Mouse (Mus musculus) midbrain, embryonic 14.5 days (tissue): ENCODE measurements at regions not wholly inside any gene's neighbourhood (a gene's known extent, or its start where the extent isn't known, plus 50 kb on each side); places are given as distances from the start of the nearest gene placed in this dataset.

ENCODE experiments used
- ATAC-seq: fragments of 200-750 bp; cut with Nextera tagmentation; 2 replicates; pipeline ENCODE4 v1.8.0; 2017; ENCODE audit warnings: moderate number of reproducible peaks, moderate library complexity; ENCODE audit not compliant: low FRiP score, low TSS enrichment
- DNase-seq: peaks from one replicate; pipeline ENCODE4 v3.0.0-alpha.2; 2015
- H3K27ac ChIP-seq: fragments of 300-500 bp; sonication (generic); replicated peaks from 2 replicates; pipeline ENCODE4 v1.5.1; 2014; ENCODE audit warnings: mild to moderate bottlenecking, low read depth, low read length, moderate library complexity
- H3K27me3 ChIP-seq: fragments of 300-500 bp; sonication (generic); 2 replicates; pipeline ENCODE4 v1.6.1; 2014; ENCODE audit warnings: low read length, control low read depth, mixed read lengths; ENCODE audit not compliant: control insufficient read depth, insufficient read depth
- H3K36me3 ChIP-seq: fragments of 300-500 bp; sonication (generic); 2 replicates; pipeline ENCODE4 v1.6.1; 2014; ENCODE audit warnings: low read length, control low read depth; ENCODE audit not compliant: control insufficient read depth, insufficient read depth
- H3K4me1 ChIP-seq: fragments of 300-500 bp; sonication (generic); 2 replicates; pipeline ENCODE4 v1.6.1; 2014; ENCODE audit warnings: mild to moderate bottlenecking, antibody characterized with exemption, low read length, control low read depth; ENCODE audit not compliant: control insufficient read depth, insufficient read depth
- H3K4me2 ChIP-seq: fragments of 300-500 bp; sonication (generic); 2 replicates; pipeline ENCODE4 v1.6.1; 2014; ENCODE audit warnings: mild to moderate bottlenecking, low read length, moderate library complexity
- H3K4me3 ChIP-seq: fragments of 300-500 bp; sonication (generic); replicated peaks from 2 replicates; pipeline ENCODE4 v1.5.1; 2014; ENCODE audit warnings: low read depth, low read length
- H3K9ac ChIP-seq: fragments of 300-500 bp; sonication (generic); replicated peaks from 2 replicates; pipeline ENCODE4 v1.6.1; 2014; ENCODE audit warnings: mild to moderate bottlenecking, low read length, moderate library complexity
- H3K9me3 ChIP-seq: fragments of 300-500 bp; sonication (generic); 2 replicates; pipeline ENCODE4 v1.6.1; 2016; ENCODE audit warnings: low read length, control low read depth, mixed read lengths; ENCODE audit not compliant: control insufficient read depth
- WGBS: fragments of 180-500 bp; shearing (Covaris S2); extraction: QIAGEN DNeasy Blood & Tissue Kit; methylation state at CpG from one replicate; pipeline ENCODE4 v1.1.7; 2014; 5-methylcytosine and 5-hydroxymethylcytosine counted together

- ATAC-seq, result no peak
- Histone ChIP-seq H3K9me3 (no peaks in the 10 kb centered on the region), H3K36me3 (no peaks in the 10 kb centered on the region), H3K27ac (no peak overlapping the region), H3K4me2 (no peak overlapping the region), H3K27me3 (no peaks in the 10 kb centered on the region), H3K4me3 (no peak overlapping the region), H3K4me1 (no peaks in the 10 kb centered on the region), H3K9ac (no peak overlapping the region)
- 66% methylated on average over 10 of the region's 10 CpGs for WGBS
- DNase-seq, result no peak
These were observed 539.2 kb downstream of the Gm19410 start for GRCm38 (mm10) chr8:36304809-36305208.

DNA sequence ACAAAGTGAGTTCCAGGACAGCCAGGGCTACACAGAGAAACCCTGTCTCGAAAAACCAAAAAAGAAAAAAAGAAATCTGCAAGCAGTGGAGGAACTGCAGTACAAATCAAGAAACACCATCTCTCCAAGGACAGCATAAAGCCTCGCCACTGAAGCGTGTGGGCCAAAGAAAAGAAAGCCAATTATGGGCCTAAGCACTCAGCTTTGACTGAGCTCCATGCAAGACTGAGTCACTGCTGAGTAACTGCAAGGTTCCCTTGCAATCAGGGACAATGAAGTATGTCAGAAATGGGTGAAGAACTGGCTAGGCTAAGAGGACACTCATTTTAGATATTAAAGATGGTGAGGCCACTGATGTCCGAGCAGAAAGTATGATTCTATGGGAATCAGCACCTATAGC is 540.7 kb downstream of the Gm19410 start:
- ATAC-seq (no peak), DNase-seq (no peak)
- Histone ChIP-seq H3K9ac (no peak overlapping the region), H3K36me3 (no peaks in the 10 kb centered on the region), H3K27me3 (no peaks in the 10 kb centered on the region), H3K4me3 (no peak overlapping the region), H3K4me1 (no peaks in the 10 kb centered on the region), H3K4me2 (no peak overlapping the region), H3K9me3 (no peaks in the 10 kb centered on the region), H3K27ac (no peak overlapping the region)
- 79% methylated on average over 4 of the region's 4 CpGs for WGBS

DNA sequence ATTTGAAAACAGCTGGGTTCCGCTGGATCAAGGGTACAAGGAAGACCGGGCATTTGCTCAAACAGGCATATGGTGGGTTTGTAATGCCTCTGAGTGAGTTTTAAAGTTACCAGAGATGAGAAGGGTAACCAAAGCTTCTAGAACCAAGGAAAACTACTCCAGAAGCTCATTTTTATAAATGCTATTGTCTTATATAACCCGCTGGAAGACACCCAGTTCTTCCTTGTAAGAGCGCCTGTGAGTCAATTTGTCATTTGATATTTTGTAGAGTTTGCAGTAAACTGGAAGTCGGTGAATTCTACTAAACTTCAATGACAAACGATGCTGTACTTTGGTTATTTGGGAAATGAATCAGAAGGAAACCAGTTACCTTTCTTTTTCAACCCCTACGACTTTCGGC is 541.9 kb downstream of the Gm19410 start:
- 92% methylated on average over 8 of the region's 8 CpGs for WGBS

DNA sequence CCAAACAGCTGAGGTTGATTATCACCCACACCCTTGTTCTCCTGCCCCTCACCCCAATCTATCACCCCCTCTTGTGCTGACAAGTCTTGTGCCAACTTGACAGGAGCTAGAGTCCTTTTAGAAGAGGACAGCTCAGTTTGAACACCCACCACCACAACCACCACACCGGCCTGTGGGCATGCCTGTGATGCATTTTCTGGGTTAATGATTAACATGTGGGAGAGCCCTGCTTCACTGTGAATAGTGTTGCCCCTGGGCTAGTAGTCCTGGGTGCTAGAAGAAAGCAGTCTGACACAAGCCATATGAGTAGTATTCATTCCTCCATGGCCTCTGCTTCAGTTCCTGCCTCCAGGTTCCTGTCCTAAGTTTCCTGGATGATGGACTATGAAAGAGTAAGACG is 542.5 kb downstream of the Gm19410 start:
- WGBS, result 93% methylated on average over 2 of the region's 2 CpGs
- H3K9me3 ChIP-seq, result no peaks in the 10 kb centered on the region
- no peak for DNase-seq
- H3K36me3 ChIP-seq, result no peaks in the 10 kb centered on the region
- H3K27me3 ChIP-seq, result no peaks in the 10 kb centered on the region
- H3K4me3 ChIP-seq, result no peak overlapping the region
- H3K9ac ChIP-seq, result no peak overlapping the region
- ATAC-seq, result no peak
- no peak overlapping the region for H3K4me2 ChIP-seq
- H3K27ac ChIP-seq, result no peak overlapping the region
- H3K4me1 ChIP-seq, result no peaks in the 10 kb centered on the region

More for the DNA sequence above, 541.9 kb downstream of the Gm19410 start:
- no peak overlapping the region for H3K4me3 ChIP-seq
- H3K4me2 ChIP-seq, result no peak overlapping the region
- no peaks in the 10 kb centered on the region for H3K4me1 ChIP-seq
- no peaks in the 10 kb centered on the region for H3K9me3 ChIP-seq
- H3K27ac ChIP-seq, result no peak overlapping the region
- H3K36me3 ChIP-seq, result no peaks in the 10 kb centered on the region
- H3K27me3 ChIP-seq, result no peaks in the 10 kb centered on the region
- no peak overlapping the region for H3K9ac ChIP-seq
- no peak for DNase-seq
- no peak for ATAC-seq

GRCm38 (mm10) chr8:36309326-36309725 is 543.7 kb downstream of the Gm19410 start:
- no peak overlapping the region for H3K27ac ChIP-seq
- no peaks in the 10 kb centered on the region for H3K9me3 ChIP-seq
- ATAC-seq, result no peak
- no peak overlapping the region for H3K9ac ChIP-seq
- H3K27me3 ChIP-seq, result no peaks in the 10 kb centered on the region
- no peaks in the 10 kb centered on the region for H3K4me1 ChIP-seq
- no peak for DNase-seq
- no peak overlapping the region for H3K4me2 ChIP-seq
- WGBS, result 93% methylated on average over 6 of the region's 6 CpGs
- no peak overlapping the region for H3K4me3 ChIP-seq
- H3K36me3 ChIP-seq, result no peaks in the 10 kb centered on the region

DNA sequence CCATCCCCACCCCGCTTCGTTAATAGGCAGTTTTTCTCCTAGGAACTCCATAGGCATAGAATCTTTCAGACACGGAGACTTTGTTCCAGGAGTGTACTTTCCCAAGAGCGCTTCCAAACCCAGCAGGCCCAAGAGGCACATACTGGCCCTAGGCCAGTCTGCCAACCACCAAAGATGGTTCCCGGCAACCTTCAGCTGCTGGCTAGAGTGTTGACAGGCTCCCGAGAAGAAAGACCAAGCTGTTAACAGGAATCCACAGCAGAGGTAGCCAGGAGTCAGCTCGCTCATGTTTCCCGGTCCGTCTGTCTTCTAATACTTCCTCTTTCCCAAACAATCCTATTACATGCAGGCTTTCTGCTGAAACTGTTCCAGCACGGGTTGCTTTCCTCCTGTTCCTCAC is 544.4 kb downstream of the Gm19410 start:
- Histone ChIP-seq H3K9ac (no peak overlapping the region), H3K27ac (no peak overlapping the region), H3K27me3 (no peaks in the 10 kb centered on the region), H3K4me3 (no peak overlapping the region), H3K9me3 (no peaks in the 10 kb centered on the region), H3K4me2 (no peak overlapping the region), H3K36me3 (no peaks in the 10 kb centered on the region), H3K4me1 (no peaks in the 10 kb centered on the region)
- ATAC-seq (no peak), DNase-seq (peak; percentile 21)
- WGBS, result 84% methylated on average over 10 of the region's 10 CpGs

DNA sequence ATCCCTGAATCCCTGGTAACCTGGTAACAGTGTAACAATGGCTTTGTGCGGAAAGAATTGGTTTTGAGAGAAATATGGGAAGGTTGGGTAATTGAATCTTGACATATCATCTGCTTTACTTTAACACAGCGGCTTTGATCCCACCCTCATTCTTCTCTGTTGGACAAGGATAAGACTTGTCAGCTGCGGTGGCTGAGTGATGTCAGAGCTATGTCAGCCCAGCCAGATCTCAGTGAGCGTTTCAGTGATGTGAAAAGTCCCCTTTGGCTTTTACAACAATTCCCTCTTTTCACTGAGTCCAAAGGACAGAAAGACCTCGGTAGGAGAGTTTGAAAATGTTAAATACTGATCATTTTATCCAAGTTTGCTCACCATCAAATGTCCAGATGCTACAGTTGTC is 546.1 kb downstream of the Gm19410 start:
- Histone ChIP-seq H3K9ac (no peak overlapping the region), H3K4me3 (no peak overlapping the region), H3K27me3 (no peaks in the 10 kb centered on the region), H3K36me3 (no peaks in the 10 kb centered on the region), H3K9me3 (no peaks in the 10 kb centered on the region), H3K27ac (no peak overlapping the region), H3K4me2 (no peak overlapping the region), H3K4me1 (no peaks in the 10 kb centered on the region)
- 64% methylated on average over 5 of the region's 5 CpGs for WGBS
- ATAC-seq, result no peak
- DNase-seq, result no peak

GRCm38 (mm10) chr8:36312963-36313362 is 547.4 kb downstream of the Gm19410 start:
- Histone ChIP-seq H3K9me3 (no peaks in the 10 kb centered on the region), H3K9ac (no peak overlapping the region), H3K4me2 (no peak overlapping the region), H3K4me1 (no peaks in the 10 kb centered on the region), H3K4me3 (no peak overlapping the region), H3K27me3 (no peaks in the 10 kb centered on the region), H3K36me3 (no peaks in the 10 kb centered on the region), H3K27ac (no peak overlapping the region)
- ATAC-seq (no peak), DNase-seq (no peak)
- 90% methylated on average over 3 of the region's 3 CpGs for WGBS

DNA sequence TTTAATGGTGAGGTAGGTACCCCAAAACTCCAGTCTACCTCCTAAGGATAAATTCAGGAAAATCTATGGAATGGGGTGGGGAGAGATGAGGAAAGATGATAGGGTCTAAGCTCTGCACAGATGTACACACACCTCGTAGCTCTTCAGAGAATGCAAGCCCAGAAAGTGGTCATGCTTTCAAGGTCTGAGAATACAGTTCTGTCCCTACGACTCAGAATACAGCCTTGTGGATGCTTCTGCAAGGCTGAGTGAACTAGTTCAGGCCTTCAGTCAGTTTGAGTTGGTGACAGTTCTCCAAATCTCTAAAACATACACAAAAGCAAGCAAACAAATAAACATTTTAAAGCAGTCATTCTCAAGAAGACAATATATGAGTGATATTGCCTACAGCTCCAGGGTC is 552.8 kb downstream of the Gm19410 start:
- no peak overlapping the region for H3K4me2 ChIP-seq
- no peak for ATAC-seq
- 87% methylated on average over 2 of the region's 2 CpGs for WGBS
- H3K9me3 ChIP-seq, result no peaks in the 10 kb centered on the region
- H3K9ac ChIP-seq, result no peak overlapping the region
- H3K27ac ChIP-seq, result no peak overlapping the region
- H3K36me3 ChIP-seq, result no peaks in the 10 kb centered on the region
- no peak overlapping the region for H3K4me3 ChIP-seq
- H3K4me1 ChIP-seq, result no peaks in the 10 kb centered on the region
- no peaks in the 10 kb centered on the region for H3K27me3 ChIP-seq
- no peak for DNase-seq
